Mouse (Mus musculus) layer of hippocampus, postnatal 14 days (tissue): ENCODE results near the gene Tmppe. TPM values are rescaled to one million over a fixed set of nuclear protein-coding genes. Genes with fewer than 3 reads are reported as not detected.
A peak's percentile ranks its signal among the peaks of the same experiment; 100 is the strongest.
"Not testable (repeated sequence)": the region's sequence is repeated elsewhere in the genome, so short reads cannot be mapped to it uniquely, and the experiment has no call there.

ENCODE experiments used
- DNase-seq, 2 experiments: peaks; one replicate each; pipeline ENCODE4 v3.0.0; 2021 to 2022; ENCODE audit warnings: low spot score in 2 of 2, mixed read lengths in 1 of 2
- long read RNA-seq, 2 experiments: library from polyadenylated mRNA; stranded (forward); transcript quantifications; one replicate each; pipeline ENCODE4 v2.0.0; 2021
- total RNA-seq, 2 experiments: library from RNA; stranded (reverse); gene quantifications; 2 replicates each; pipeline ENCODE4 v1.2.3; 2021

The Tmppe gene
- 1 to 10 TPM; 8.9 to 9.4 TPM for total RNA-seq
- long read RNA-seq, experiment 1, partial matches to known transcripts: 0 of 5 reads
- long read RNA-seq, experiment 1, other reads (novel, unspliced or antisense): 2 of 5 reads
- long read RNA-seq, experiment 2, partial matches to known transcripts: 0 of 2 reads
- long read RNA-seq, experiment 2, other reads (novel, unspliced or antisense): 1 of 2 reads

DNA sequence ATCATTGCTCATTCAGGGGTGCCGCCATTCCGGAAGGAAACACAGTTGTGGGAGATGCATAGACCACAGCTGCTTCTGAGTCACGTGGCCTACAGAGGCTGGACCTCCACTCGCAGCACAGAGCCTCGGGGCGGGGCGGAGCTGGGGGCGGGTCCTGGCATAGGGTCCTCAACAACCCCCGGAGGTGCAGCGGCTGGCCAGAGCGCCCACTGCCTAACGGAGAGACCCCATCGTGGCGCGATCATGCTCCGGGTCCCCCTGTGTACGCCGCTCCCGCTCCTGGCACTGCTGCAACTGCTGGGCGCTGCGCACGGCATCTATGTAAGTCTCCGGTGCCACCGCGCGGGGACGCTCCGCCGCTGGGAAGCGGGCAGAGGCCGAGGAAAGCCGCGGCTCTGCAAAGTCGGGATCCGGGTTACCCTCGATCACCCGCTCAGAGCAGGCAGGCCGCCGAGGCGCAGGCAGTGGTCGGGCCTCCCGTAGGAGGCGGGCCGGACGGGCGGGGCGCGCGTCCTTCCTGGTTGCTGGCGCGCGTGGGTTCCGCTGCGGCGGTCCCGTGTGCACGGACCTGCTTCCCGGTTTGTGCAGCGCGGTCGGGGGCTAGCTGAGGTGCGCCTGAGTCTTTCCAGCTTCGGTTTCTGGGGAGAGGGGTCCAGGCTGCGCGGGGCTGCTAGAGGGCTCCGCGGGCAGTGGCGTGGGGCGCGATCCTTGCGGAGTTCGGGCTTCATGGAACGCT is at the start of gene Tmppe, which contains the start of gene Glb1:
Gene Tmppe, plus strand, starts transcription at position 157 of the 736 bp plus-strand sequence.
Gene Glb1, plus strand, starts transcription at position 128 of the 736 bp plus-strand sequence.
- DNase-seq: peak; percentile 73 to 76

- DNase-seq: peak; percentile 76 to 80
Observed at GRCm38 (mm10) chr9:114367783-114368470, 33.0 kb upstream of the Tmppe start.

GRCm38 (mm10) chr9:114368471-114368858 is 32.4 kb upstream of the Tmppe start:
- DNase-seq: no peak

GRCm38 (mm10) chr9:114369389-114369788 is 31.5 kb upstream of the Tmppe start:
- not testable (repeated sequence) for DNase-seq

DNA sequence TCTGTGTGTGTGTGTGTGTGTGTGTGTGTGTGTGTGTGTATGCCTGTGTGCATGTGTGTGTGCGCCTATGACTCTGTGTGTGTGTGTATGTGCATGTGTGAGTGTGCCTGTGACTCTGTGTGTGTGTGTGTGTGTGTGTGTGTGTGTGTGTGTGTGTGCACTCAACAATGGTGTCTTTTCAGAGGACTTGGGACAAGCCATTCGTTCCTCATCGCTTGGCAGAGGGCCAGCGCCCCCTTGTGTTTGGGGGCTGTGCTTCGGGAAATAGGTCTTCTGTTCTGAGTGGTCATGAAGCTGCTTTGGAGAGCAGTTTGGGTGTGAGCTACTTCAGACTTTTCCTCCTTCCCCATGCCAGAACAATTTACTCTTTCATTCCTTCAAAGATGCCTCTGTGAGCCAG is 29.2 kb upstream of the Tmppe start:
- not testable (repeated sequence) for DNase-seq

DNA sequence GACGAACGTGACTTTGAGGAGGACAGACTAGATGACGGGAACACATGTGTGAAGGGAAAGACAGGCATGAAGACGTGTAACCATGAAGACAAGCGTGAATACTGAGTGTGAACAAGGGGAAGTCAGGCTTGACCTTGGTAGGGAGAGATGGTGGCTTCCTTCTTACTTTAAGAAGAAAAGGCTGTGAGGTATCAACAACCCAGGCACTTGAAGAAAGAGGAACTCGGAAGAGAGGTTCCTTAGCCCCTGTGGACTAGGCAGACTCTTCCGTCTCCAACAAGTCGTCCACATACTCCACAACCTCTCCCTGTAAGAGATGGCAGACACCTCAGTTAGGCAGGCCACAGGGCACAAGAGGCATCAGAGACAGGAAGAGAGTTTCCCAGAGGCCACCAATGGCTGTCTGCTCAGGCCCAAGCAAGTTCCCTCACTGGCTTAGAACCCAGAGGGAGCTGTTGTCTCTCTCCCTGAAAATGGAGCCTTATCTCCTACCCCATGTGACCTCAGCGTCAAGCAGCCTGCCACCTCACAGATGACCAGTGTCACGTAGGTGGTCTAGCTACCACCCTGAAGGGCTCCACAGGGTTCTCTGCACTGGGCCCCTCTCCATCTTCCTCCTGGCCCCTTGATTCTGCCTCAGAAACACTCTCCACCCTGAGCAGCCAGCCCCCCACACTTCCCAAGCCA is 25.5 kb upstream of the Tmppe start:
- no peak for DNase-seq

- DNase-seq: no peak
Observed at GRCm38 (mm10) chr9:114377168-114377567, 23.7 kb upstream of the Tmppe start.

GRCm38 (mm10) chr9:114379871-114380270 is 21.0 kb upstream of the Tmppe start:
- DNase-seq: no peak

- DNase-seq: peak in 1 of 2 experiments; percentile 45
Observed at GRCm38 (mm10) chr9:114380881-114381733, 19.8 kb upstream of the Tmppe start.

- no peak for DNase-seq
Observed at GRCm38 (mm10) chr9:114382936-114383710, 17.8 kb upstream of the Tmppe start.

GRCm38 (mm10) chr9:114384691-114385090 is 16.2 kb upstream of the Tmppe start:
- no peak for DNase-seq

DNA sequence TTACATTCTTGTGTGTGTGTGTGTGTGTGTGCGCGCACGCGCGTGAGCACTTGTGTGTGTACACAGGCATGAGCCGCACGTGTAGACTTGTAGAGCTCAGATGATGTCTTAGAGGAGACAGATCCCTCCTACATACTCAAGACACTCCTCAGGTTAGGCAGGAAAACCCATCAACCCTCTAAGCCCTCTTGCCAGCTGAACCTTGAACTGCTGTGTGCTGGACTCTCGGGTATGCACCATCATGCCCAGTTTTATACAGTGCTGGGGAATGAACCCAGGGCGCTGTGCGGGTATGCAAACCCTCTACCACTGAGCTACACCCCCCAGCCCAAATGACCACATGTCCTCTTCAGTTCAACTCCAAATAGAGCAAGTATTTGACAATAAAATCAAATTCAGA is 15.7 kb upstream of the Tmppe start:
- no peak for DNase-seq

DNA sequence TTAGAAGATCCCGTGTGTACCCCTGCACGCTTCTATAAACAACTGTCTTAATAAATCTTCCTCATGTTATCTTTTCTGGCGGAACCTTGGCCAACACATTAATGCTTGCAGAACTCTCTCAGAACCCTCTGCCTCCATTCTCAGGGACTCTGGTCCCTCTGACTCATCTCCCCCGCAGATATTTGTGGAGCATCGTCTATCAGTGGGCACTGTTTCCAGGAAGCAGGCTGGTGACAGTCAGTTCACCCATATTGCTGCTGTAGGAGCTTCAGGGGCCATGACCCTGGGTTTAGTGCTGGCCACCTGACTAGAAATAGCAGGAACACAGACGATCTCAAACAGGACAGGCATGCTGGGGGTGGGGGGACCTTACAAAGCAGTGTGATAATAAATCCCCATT is 13.8 kb upstream of the Tmppe start:
- no peak for DNase-seq

- no peak for DNase-seq
Observed at GRCm38 (mm10) chr9:114388288-114388687, 12.6 kb upstream of the Tmppe start.

DNA sequence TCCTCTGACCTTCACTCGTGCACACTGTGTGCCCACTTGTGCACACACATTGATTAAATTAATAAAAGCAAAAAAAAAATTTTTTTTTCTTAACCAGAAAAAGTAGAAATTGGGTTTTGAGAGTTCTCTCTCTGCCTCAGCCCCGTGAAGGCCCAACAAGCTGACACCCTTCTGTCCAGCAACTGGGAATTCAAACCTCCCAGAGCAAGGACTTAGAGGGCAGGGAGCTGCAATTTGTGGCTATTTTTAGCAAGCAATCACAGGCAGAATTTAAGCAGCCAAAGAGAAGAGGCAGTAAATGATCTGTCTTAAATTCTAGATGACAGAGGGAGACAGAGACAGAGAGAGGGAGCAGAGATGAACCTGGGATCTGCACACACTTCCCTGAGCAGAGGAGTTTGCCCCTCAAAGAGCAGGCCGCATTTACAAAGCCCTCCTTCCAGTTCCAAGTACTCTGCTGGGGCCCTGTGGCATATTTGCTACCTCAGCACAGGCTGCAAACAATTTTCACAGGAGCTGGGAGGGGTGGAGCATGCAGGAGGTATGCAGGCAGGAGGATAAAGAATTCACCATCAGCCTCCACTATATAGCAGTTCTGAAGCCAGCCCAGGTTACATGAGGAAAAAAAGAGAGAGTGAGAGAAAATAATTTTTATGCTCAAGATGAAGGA is 12.1 kb upstream of the Tmppe start:
- no peak for DNase-seq

DNA sequence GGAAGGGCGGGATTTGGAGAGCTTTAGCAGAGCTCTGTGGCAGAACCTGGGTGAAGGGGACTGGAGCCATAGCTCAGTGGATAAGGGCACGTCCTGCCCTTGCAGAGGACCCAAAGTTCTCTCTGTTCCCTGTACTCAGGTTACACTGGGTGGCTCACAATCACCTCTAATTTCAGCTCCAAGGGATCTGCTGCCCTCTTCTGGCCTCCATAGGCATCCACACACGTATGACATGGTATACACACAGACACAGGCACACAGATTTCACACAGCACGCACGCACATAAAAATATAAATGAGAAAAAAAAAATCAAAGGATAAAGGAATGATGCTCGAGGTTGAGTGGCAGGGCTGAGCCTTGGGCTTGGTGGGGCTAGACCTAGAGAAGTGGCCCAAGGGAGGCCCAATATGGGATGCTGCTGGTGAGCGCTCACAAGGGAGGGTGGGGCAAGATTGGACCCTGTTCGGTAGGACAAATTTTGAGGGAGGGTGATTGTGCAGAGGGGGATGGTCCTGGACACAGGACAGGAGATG is 11.5 kb upstream of the Tmppe start:
- DNase-seq: no peak

DNA sequence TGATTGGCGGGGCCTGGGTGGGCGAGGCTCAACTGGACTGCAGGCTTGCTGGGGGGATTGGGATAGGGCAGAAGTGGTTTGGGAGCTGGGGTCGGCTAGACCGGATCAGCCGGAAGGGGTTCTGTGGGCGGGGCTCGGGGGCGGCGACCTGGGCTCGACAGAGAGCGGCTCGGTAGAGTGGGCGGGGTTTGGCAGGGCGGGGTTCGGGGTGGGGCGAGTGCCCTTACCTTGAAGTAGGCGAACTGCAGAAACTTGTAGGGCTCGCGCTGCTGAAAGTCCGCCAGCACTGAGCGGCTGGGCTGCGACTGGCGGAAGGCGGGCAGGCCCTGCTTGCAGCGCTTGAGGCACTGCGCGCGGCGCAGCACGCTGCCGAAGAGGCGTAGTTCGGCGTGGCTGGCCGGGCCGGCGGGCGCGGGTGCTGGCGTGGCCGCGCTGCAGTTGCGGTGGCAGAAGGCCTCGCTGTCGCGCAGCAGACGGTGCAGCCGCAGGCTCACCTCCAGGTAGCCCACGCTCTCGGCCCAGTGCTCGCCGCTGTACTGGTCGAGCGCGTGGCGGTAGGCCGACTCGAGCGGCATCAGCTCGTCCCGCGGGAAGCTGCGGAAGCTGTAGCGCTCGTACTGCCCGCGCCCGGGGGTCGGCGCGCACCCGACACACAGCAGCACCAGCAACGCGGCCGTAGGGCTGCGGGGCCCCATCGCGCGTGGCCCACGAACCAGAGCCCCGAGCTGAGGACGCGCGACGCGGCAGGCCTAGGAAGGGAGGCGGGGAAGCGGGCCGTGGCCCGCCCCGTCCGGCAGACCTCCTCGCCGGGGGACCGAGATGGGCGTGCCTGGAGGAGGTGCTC is 10.8 kb upstream of the Tmppe start, which contains the start of gene Crtap:
Gene Crtap, minus strand, starts transcription at position 771 of the 844 bp plus-strand sequence.
- peak in 1 of 2 experiments; percentile 39 for DNase-seq

- no peak for DNase-seq
Observed at GRCm38 (mm10) chr9:114390749-114391075, 10.2 kb upstream of the Tmppe start.
